Mouse (Mus musculus): ENCODE measurements around the gene Cd300ld4. TPM values are rescaled to one million over a fixed set of nuclear protein-coding genes. Genes with fewer than 3 reads are reported as not detected.

The Cd300ld4 gene
- polyA plus RNA-seq, 1 experiment: 0.32 TPM

DNA sequence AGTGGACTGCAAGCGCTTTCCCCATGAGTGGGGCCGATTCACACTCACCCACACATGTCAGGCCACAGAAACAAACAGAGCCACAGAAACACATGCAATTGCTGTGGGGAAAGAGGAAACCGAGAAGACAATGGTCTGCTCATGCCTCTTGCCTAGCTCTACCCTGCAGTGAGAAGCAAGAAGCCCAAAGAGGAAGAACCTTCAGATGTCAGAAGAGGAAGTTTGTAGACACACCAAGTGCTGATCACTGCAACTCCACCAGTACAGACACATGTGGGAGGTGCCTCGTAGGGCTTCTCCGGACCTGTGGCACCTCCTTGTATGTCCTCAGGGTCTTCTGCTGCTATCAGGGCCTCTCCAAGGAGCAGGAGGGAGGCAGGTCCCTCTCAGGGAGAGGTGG is 22.7 kb downstream of the Cd300ld4 start:
- no peak overlapping the region for H3K4me3 ChIP-seq (ENCODE audit: control insufficient read depth, low read depth, low read length)
- H3K4me1 ChIP-seq (ENCODE audit: control insufficient read depth, insufficient read depth, low read length): no peaks in the 10 kb centered on the region
- no peaks in the 10 kb centered on the region for H3K27me3 ChIP-seq (ENCODE audit: control insufficient read depth, insufficient read depth, low read length)
- no peaks in the 10 kb centered on the region for H3K36me3 ChIP-seq (ENCODE audit: control insufficient read depth, insufficient read depth, low read length)
- TF ChIP-seq POLR2A (IDR thresholded peaks at IDR 0.05; ENCODE audit: control insufficient read depth, low read depth, low read length) (no peak), CTCF (IDR thresholded peaks at IDR 0.05; ENCODE audit: control insufficient read depth, insufficient read depth, insufficient replicate concordance, low read depth, low read length) (no peak)
- no peak overlapping the region for H3K27ac ChIP-seq (ENCODE audit: control insufficient read depth, insufficient read depth, low read depth, low read length)

DNA sequence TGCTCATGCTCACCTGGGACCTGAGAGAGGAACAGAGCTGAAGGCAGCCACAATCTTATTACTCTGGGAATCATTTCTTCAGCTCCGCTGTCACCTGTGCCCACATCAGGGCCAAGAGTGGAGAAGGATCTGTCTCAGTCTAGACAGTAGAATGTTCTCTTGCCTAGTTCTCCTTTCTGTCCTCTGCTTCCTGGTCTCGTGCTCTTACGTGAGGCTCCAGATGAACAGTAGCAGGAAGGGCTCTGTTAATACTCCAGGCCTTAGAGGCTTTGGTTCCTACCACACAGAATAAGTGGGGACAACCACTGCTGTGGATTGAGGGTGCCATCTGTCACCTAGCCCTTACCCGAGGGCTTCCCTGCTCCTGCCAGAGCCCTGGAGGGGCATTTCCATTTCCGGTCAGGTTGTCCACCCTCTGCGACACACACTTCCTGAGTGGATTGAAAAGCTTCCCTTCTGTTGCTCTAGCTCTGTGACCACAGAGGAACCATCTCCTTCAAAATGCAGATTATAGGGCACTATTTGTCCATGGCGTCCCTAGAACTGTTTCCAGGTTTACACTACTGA is 25.3 kb downstream of the Cd300ld4 start, which contains the start of gene Cd300c2:
Gene Cd300c2, minus strand, starts transcription at position 407 of the 567 bp plus-strand sequence.
- no peak within 1 kb of the TSS for H3K27ac ChIP-seq (ENCODE audit: control insufficient read depth, insufficient read depth, low read depth, low read length)
- H3K4me3 ChIP-seq (ENCODE audit: control insufficient read depth, low read depth, low read length): no peak within 1 kb of the TSS
- no peaks in the 10 kb centered on the region for H3K36me3 ChIP-seq (ENCODE audit: control insufficient read depth, insufficient read depth, low read length)
- no peaks in the 10 kb centered on the region for H3K4me1 ChIP-seq (ENCODE audit: control insufficient read depth, insufficient read depth, low read length)
- no peak for TF ChIP-seq CTCF (IDR thresholded peaks at IDR 0.05; ENCODE audit: control insufficient read depth, insufficient read depth, insufficient replicate concordance, low read depth, low read length)
- TF ChIP-seq POLR2A (IDR thresholded peaks at IDR 0.05; ENCODE audit: control insufficient read depth, low read depth, low read length): no peak
- no peaks in the 10 kb centered on the region for H3K27me3 ChIP-seq (ENCODE audit: control insufficient read depth, insufficient read depth, low read length)

DNA sequence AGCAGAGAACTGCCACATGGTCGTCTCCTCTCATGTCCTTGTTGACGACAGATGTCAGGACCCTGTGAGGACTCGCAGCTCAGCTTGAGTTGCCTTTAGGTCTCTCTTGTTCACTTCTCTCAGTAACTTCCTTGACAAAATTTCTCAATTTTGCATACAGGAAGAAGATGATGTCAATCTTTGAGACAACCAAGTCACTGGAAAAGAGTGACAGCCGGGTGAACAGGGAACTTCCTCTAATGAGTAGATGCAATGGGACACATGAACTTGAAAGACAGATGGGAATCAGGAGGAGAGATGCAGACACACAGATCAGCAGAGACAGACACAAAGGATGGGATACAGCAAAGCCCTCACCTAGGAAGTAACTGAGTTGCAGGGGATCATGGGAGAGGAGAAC is 37.0 kb downstream of the Cd300ld4 start, which contains the start of gene Cd300ld:
Gene Cd300ld, minus strand, starts transcription at position 130 of the 400 bp plus-strand sequence.
- Histone ChIP-seq H3K4me3 (ENCODE audit: control insufficient read depth, low read depth, low read length) (no peak within 1 kb of the TSS), H3K27ac (ENCODE audit: control insufficient read depth, insufficient read depth, low read depth, low read length) (no peak within 1 kb of the TSS), H3K36me3 (ENCODE audit: control insufficient read depth, insufficient read depth, low read length) (no peaks in the 10 kb centered on the region), H3K27me3 (ENCODE audit: control insufficient read depth, insufficient read depth, low read length) (no peaks in the 10 kb centered on the region), H3K4me1 (ENCODE audit: control insufficient read depth, insufficient read depth, low read length) (no peaks in the 10 kb centered on the region)
- TF ChIP-seq POLR2A (IDR thresholded peaks at IDR 0.05; ENCODE audit: control insufficient read depth, low read depth, low read length) (no peak), CTCF (IDR thresholded peaks at IDR 0.05; ENCODE audit: control insufficient read depth, insufficient read depth, insufficient replicate concordance, low read depth, low read length) (no peak)

DNA sequence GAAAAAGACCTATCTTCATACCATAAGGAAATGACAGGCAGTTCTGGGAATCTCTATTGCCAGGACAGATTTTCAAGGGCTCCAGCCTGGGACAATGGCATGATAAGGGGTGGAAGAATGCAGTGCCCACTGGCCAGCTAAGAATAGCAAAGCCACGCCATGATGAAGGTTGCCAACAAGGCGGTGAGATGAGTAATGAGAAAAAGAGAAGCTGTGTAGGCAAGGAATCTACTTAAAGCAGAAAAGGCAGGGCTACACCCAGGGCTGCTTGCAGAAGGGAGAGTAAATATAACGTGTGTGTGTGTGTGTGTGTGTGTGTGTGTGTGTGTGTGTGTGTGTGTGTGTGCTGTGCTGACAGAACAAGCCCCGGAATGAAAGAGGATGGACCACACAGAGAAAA is 44.9 kb downstream of the Cd300ld4 start:
- H3K4me1 ChIP-seq (ENCODE audit: control insufficient read depth, insufficient read depth, low read length): no peaks in the 10 kb centered on the region
- no peak overlapping the region for H3K27ac ChIP-seq (ENCODE audit: control insufficient read depth, insufficient read depth, low read depth, low read length)
- H3K36me3 ChIP-seq (ENCODE audit: control insufficient read depth, insufficient read depth, low read length): no peaks in the 10 kb centered on the region
- TF ChIP-seq POLR2A (IDR thresholded peaks at IDR 0.05; ENCODE audit: control insufficient read depth, low read depth, low read length) (no peak), CTCF (IDR thresholded peaks at IDR 0.05; ENCODE audit: control insufficient read depth, insufficient read depth, insufficient replicate concordance, low read depth, low read length) (no peak)
- H3K4me3 ChIP-seq (ENCODE audit: control insufficient read depth, low read depth, low read length): no peak overlapping the region
- no peaks in the 10 kb centered on the region for H3K27me3 ChIP-seq (ENCODE audit: control insufficient read depth, insufficient read depth, low read length)

DNA sequence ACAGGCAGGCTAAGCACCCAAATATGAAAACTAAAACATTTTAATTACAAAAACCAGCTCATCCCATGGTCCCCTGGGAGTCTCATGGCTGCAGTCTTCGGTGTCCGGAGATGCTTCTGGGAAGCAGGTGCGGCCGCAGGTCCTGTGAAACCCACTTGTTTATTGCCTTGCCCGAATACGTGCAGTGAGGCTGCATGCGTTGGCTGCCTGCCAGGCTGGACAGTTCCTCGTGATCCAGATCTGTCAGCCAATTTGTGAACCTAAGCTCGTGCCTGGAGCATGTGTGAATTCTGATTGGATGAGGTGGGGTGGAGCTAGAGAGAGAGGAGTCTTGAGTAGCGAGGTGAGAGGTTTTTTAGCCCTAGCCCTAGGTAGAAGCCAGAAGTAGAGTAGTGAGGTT is 54.1 kb downstream of the Cd300ld4 start:
- Histone ChIP-seq H3K36me3 (ENCODE audit: control insufficient read depth, insufficient read depth, low read length) (no peaks in the 10 kb centered on the region), H3K4me3 (ENCODE audit: control insufficient read depth, low read depth, low read length) (no peak overlapping the region), H3K27ac (ENCODE audit: control insufficient read depth, insufficient read depth, low read depth, low read length) (no peak overlapping the region), H3K27me3 (ENCODE audit: control insufficient read depth, insufficient read depth, low read length) (no peaks in the 10 kb centered on the region), H3K4me1 (ENCODE audit: control insufficient read depth, insufficient read depth, low read length) (no peaks in the 10 kb centered on the region)
- no peak for TF ChIP-seq CTCF (IDR thresholded peaks at IDR 0.05; ENCODE audit: control insufficient read depth, insufficient read depth, insufficient replicate concordance, low read depth, low read length)
- TF ChIP-seq POLR2A (IDR thresholded peaks at IDR 0.05; ENCODE audit: control insufficient read depth, low read depth, low read length): no peak

Other genes with a start within 250 kb of the Cd300ld4 start
- gene Btbd17, start 231.1 kb downstream of the Cd300ld4 start, polyA plus RNA-seq (2012; rRNA removed): 0.31 and 0.42 TPM in 2 replicates
- not detected in 2 replicates for gene Gpr142, start 228.1 kb downstream of the Cd300ld4 start, polyA plus RNA-seq (2012; rRNA removed)
- 0.36 and 2.6 TPM in 2 replicates for gene Gprc5c, start 175.9 kb downstream of the Cd300ld4 start, polyA plus RNA-seq (2012; rRNA removed)
- gene Cd300a, start 137.0 kb downstream of the Cd300ld4 start, polyA plus RNA-seq (2012; rRNA removed): 0.06 and 0.17 TPM in 2 replicates
- 0.05 TPM in 1 of 2 replicates, not detected in the other for gene Cd300lb, start 92.6 kb downstream of the Cd300ld4 start, polyA plus RNA-seq (2012; rRNA removed)
- gene Cd300c, start 57.9 kb downstream of the Cd300ld4 start, polyA plus RNA-seq (2012; rRNA removed): not detected in 2 replicates
- gene Cd300ld, start 37.1 kb downstream of the Cd300ld4 start, polyA plus RNA-seq (2012; rRNA removed): 0.07 and 0.17 TPM in 2 replicates
- 0.23 and 0.58 TPM in 2 replicates for gene Cd300c2, start 25.1 kb downstream of the Cd300ld4 start, polyA plus RNA-seq (2012; rRNA removed)
- gene Cd300ld2, start 10.8 kb downstream of the Cd300ld4 start, polyA plus RNA-seq (2012; rRNA removed): not detected in 2 replicates
- gene Cd300ld5, start 10.8 kb upstream of the Cd300ld4 start, polyA plus RNA-seq (2012; rRNA removed): 0.60 and 0.93 TPM in 2 replicates
- gene Cd300ld3, start 21.4 kb upstream of the Cd300ld4 start, polyA plus RNA-seq (2012; rRNA removed): 1.5 and 3.6 TPM in 2 replicates
- gene Cd300e, start 35.2 kb upstream of the Cd300ld4 start, polyA plus RNA-seq (2012; rRNA removed): not detected in 2 replicates
- gene Rab37, start 64.4 kb upstream of the Cd300ld4 start, polyA plus RNA-seq (2012; rRNA removed): not detected in 2 replicates
- 0.09 and 0.14 TPM in 2 replicates for gene Cd300lf, start 107.0 kb upstream of the Cd300ld4 start, polyA plus RNA-seq (2012; rRNA removed)
- 21.2 and 29.7 TPM in 2 replicates for gene Slc9a3r1, start 136.3 kb upstream of the Cd300ld4 start, polyA plus RNA-seq (2012; rRNA removed)
- gene Tmem104, start 160.5 kb upstream of the Cd300ld4 start, polyA plus RNA-seq (2012; rRNA removed): 7.5 and 9.0 TPM in 2 replicates
- gene Nat9, start 160.8 kb upstream of the Cd300ld4 start, polyA plus RNA-seq (2012; rRNA removed): 106 and 118 TPM in 2 replicates
- gene Grin2c, start 240.2 kb upstream of the Cd300ld4 start, polyA plus RNA-seq (2012; rRNA removed): 1.2 and 1.5 TPM in 2 replicates

All from testis, adult 2 months (tissue).